Mouse (Mus musculus) G1E (cell line): ENCODE measurements around the gene Far1. TPM values are rescaled to one million over a fixed set of nuclear protein-coding genes. Genes with fewer than 3 reads are reported as not detected.

Source experiments
- ATAC-seq: 2 replicates; pipeline ENCODE4 v1.8.0; 2016; ENCODE audit warnings: mild to moderate bottlenecking; ENCODE audit not compliant: insufficient number of reproducible peaks, poor library complexity, low FRiP score, severe bottlenecking; ENCODE audit errors: extremely low read depth
- DNase-seq: peaks from one replicate; pipeline ENCODE4 v3.0.0; 2012; ENCODE audit warnings: low spot score
- H3K27me3 ChIP-seq: 2 replicates; pipeline ENCODE4 v1.6.1; 2012; ENCODE audit warnings: mild to moderate bottlenecking, low read length, inconsistent platforms; ENCODE audit not compliant: insufficient read depth
- H3K36me3 ChIP-seq: replicated peaks from 2 replicates; pipeline ENCODE3; 2012; ENCODE audit warnings: mild to moderate bottlenecking, inconsistent platforms
- H3K4me1 ChIP-seq: 2 replicates; pipeline ENCODE4 v1.6.1; 2012; ENCODE audit warnings: low read depth, low read length, inconsistent platforms, mixed read lengths; ENCODE audit not compliant: insufficient read depth
- H3K4me3 ChIP-seq: 2 replicates; pipeline ENCODE4 v1.5.1; 2012; ENCODE audit warnings: low read depth, mild to moderate bottlenecking, inconsistent platforms, low read length, moderate library complexity, mixed read lengths
- H3K9me3 ChIP-seq: replicated peaks from 2 replicates; pipeline ENCODE4 v1.6.1; 2012; ENCODE audit warnings: inconsistent platforms
- CTCF ChIP-seq: IDR thresholded peaks from 2 replicates; pipeline ENCODE4 v1.5.1; 2012; ENCODE audit warnings: low read depth, low read length, inconsistent platforms, mixed read lengths
- GATA1 ChIP-seq: IDR thresholded peaks from 2 replicates; pipeline ENCODE4 v1.6.1; 2012; ENCODE audit warnings: borderline replicate concordance, low read length, inconsistent platforms, mixed read lengths
- GATA2 ChIP-seq: IDR thresholded peaks from 2 replicates; pipeline ENCODE4 v1.6.1; 2012; ENCODE audit warnings: low read depth, low read length, inconsistent platforms, borderline replicate concordance
- POLR2AphosphoS5 ChIP-seq: IDR thresholded peaks from 2 replicates; pipeline ENCODE4 v1.6.1; 2012; ENCODE audit warnings: low read depth, low read length, inconsistent platforms; ENCODE audit not compliant: insufficient replicate concordance
- TAL1 ChIP-seq: conservative IDR thresholded peaks from 2 replicates; pipeline ENCODE4 v1.6.1; 2012; ENCODE audit warnings: low read depth, low read length, inconsistent platforms, mixed read lengths
- polyA plus RNA-seq: library from polyadenylated mRNA; stranded (reverse); fragments of >175 nt; gene quantifications from 2 replicates; pipeline ENCODE4 v1.2.3, GENCODE M21; 2012
- total RNA-seq, 2 experiments: library from RNA; stranded (forward) in 1 of 2; stranded (reverse) in 1 of 2; fragments of 200-1000 nt in 1 of 2; fragments of >200 nt in 1 of 2; fragmentation: Nextera tagmentation in 1 of 2; gene quantifications; 2 replicates each; pipeline ENCODE4 v1.2.3; 2014 to 2017

Far1 gene
- total and polyA plus RNA-seq, 3 experiments = 7.3 to 210 (median 132) TPM

- ATAC-seq = no peak
- TF ChIP-seq GATA2 (no peak), CTCF (no peak), POLR2AphosphoS5 (no peak), TAL1 (no peak), GATA1 (no peak)
- Histone ChIP-seq H3K27me3 (peaks cover 4% of the 10 kb centered on the region; the same call in 1 of the 2 replicates), H3K4me3 (no peak overlapping the region), H3K36me3 (no peaks in the 10 kb centered on the region), H3K9me3 (no peaks in the 10 kb centered on the region), H3K4me1 (no peaks in the 10 kb centered on the region)
- no peak for DNase-seq
Observed at GRCm38 (mm10) chr7:113582111-113582510, 68.5 kb downstream of the Far1 start.

- H3K36me3 ChIP-seq = no peaks in the 10 kb centered on the region
- ATAC-seq = no peak
- no peak for DNase-seq
- no peaks in the 10 kb centered on the region for H3K9me3 ChIP-seq
- peaks cover 17% of the 10 kb centered on the region for H3K27me3 ChIP-seq
- H3K4me1 ChIP-seq = peaks cover 4% of the 10 kb centered on the region
- no peak for TF ChIP-seq TAL1
- TF ChIP-seq POLR2AphosphoS5 = no peak
- no peak for TF ChIP-seq GATA1
- TF ChIP-seq GATA2 = no peak
- no peak for TF ChIP-seq CTCF
- no peak overlapping the region for H3K4me3 ChIP-seq
Observed at GRCm38 (mm10) chr7:113589211-113589610, 75.6 kb downstream of the Far1 start.

- ATAC-seq = no peak
Observed at GRCm38 (mm10) chr7:113590330-113590729, 76.7 kb downstream of the Far1 start.

GRCm38 (mm10) chr7:113591084-113591483 lies 77.5 kb downstream of the Far1 start:
- DNase-seq (no peak), ATAC-seq (no peak)
- TF ChIP-seq GATA1 = no peak
- TF ChIP-seq CTCF = no peak
- no peak for TF ChIP-seq TAL1
- TF ChIP-seq GATA2 = no peak
- TF ChIP-seq POLR2AphosphoS5 = no peak
- H3K4me1 ChIP-seq = peaks cover 4% of the 10 kb centered on the region
- H3K27me3 ChIP-seq = peaks cover 17% of the 10 kb centered on the region
- H3K4me3 ChIP-seq = no peak overlapping the region
- H3K9me3 ChIP-seq = no peaks in the 10 kb centered on the region
- H3K36me3 ChIP-seq = no peaks in the 10 kb centered on the region

More at GRCm38 (mm10) chr7:113590330-113590729, 76.7 kb downstream of the Far1 start:
- DNase-seq = no peak
- TF ChIP-seq POLR2AphosphoS5 (no peak), GATA2 (no peak), CTCF (no peak), TAL1 (no peak), GATA1 (no peak)
- H3K27me3 ChIP-seq = peaks cover 17% of the 10 kb centered on the region
- no peak overlapping the region for H3K4me3 ChIP-seq
- no peaks in the 10 kb centered on the region for H3K36me3 ChIP-seq
- H3K4me1 ChIP-seq = peaks cover 4% of the 10 kb centered on the region
- H3K9me3 ChIP-seq = no peaks in the 10 kb centered on the region

GRCm38 (mm10) chr7:113591557-113592354 lies 78.1 kb downstream of the Far1 start:
- Histone ChIP-seq H3K9me3 (no peaks in the 10 kb centered on the region), H3K4me3 (no peak overlapping the region), H3K36me3 (no peaks in the 10 kb centered on the region), H3K4me1 (peaks cover 4% of the 10 kb centered on the region), H3K27me3 (peaks cover 17% of the 10 kb centered on the region)
- no peak for TF ChIP-seq POLR2AphosphoS5
- TF ChIP-seq GATA2 = no peak
- TF ChIP-seq GATA1 = no peak
- TF ChIP-seq TAL1 = no peak
- no peak for TF ChIP-seq CTCF
- DNase-seq = no peak
- ATAC-seq = no peak

- no peak for DNase-seq
- H3K36me3 ChIP-seq = no peaks in the 10 kb centered on the region
- H3K4me3 ChIP-seq = no peak overlapping the region
- ATAC-seq = no peak
- H3K4me1 ChIP-seq = peaks cover 4% of the 10 kb centered on the region
- TF ChIP-seq TAL1 = no peak
- TF ChIP-seq GATA1 = no peak
- H3K27me3 ChIP-seq = peaks cover 17% of the 10 kb centered on the region
- no peaks in the 10 kb centered on the region for H3K9me3 ChIP-seq
Observed at GRCm38 (mm10) chr7:113592696-113593095, 79.1 kb downstream of the Far1 start.
